Mouse (Mus musculus): Measurements from ENCODE around the gene Gm49333. TPM values are rescaled to one million over a fixed set of nuclear protein-coding genes. Genes with fewer than 3 reads are reported as not detected.

The Gm49333 gene
- total RNA-seq, 1 experiment from 2014 or later, result not detected

DNA sequence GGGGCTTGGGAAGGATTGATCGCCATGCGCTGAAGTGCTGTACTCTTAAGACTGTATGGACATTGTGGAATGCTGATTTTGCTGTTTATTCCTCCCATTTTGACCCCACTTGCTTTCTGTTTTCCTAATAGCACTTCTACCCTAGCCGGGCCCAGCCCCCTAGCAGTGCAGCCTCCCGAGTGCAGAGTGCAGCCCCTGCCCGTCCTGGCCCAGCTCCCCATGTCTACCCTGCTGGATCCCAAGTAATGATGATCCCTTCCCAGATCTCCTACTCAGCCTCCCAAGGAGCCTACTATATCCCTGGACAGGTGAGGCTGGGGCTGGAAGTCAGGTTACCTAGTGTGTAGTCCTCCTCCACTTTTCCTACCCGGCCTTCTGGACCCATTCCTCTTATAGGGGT lies 63.8 kb downstream of the Gm49333 start:
- ATAC-seq (ENCODE audit: extremely low read depth, insufficient number of reproducible peaks, low FRiP score, poor library complexity, severe bottlenecking), result no peak

DNA sequence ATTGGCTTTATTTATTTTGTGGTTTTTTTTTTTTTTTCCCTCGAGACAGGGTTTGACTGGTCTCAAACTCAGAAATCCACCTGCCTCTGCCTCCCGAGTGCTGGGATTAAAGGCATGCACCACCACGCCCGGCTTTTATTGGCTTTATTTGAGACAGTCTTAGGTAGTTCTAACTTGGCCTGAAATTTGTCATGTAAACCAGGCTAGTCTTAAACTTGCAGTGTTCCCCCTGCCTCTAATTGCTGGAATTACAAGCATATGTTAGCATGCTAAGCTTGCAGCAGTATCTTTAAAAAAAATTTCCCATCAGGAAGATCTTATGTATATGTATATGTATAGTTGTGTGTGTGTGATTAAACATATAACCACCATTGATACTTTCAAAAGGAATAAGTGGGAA lies 65.3 kb downstream of the Gm49333 start:
- no peak for ATAC-seq (ENCODE audit: extremely low read depth, insufficient number of reproducible peaks, low FRiP score, poor library complexity, severe bottlenecking)

DNA sequence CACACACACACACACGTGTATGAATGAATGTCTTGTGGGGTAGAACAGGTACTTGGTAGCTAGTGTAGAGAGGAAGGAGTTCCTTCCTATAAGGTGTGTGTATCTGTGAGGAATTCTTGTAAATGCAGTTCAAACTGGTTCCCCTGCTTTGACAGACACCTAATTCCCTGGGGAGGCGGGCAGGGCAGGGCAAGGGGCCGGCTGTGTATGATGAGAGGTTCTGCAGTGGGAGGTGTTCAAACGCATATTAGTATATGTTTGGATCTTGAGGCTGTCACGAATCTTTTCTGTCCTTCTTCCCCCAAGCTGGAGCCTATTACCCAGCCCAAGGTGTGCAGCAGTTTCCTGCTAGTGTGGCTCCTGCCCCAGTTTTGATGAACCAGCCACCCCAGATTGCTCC lies 66.0 kb downstream of the Gm49333 start:
- no peak for ATAC-seq (ENCODE audit: extremely low read depth, insufficient number of reproducible peaks, low FRiP score, poor library complexity, severe bottlenecking)

GRCm38 (mm10) chr16:20677974-20678675 lies 66.7 kb downstream of the Gm49333 start:
- ATAC-seq (ENCODE audit: extremely low read depth, insufficient number of reproducible peaks, low FRiP score, poor library complexity, severe bottlenecking), result no peak

DNA sequence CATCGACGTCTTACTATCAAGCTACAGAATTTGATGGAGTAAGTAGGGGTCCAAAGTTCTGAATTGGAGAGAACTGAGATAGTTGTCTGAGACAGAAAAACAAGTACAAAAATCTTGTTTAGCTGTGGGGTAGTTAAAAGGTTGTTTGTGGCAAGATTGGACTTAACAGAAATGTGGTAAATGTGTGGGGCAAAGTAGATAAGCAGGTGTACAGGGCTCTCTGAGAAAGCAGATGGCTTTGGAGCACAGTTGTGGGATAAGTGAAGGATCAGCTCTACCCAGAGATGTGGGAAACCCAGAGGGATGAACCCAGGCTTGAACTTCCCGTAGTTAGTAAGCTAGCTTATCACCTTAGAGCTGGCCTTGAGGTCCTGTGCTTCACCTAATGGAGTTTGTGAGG lies 79.4 kb downstream of the Gm49333 start:
- ATAC-seq (ENCODE audit: extremely low read depth, insufficient number of reproducible peaks, low FRiP score, poor library complexity, severe bottlenecking), result no peak

DNA sequence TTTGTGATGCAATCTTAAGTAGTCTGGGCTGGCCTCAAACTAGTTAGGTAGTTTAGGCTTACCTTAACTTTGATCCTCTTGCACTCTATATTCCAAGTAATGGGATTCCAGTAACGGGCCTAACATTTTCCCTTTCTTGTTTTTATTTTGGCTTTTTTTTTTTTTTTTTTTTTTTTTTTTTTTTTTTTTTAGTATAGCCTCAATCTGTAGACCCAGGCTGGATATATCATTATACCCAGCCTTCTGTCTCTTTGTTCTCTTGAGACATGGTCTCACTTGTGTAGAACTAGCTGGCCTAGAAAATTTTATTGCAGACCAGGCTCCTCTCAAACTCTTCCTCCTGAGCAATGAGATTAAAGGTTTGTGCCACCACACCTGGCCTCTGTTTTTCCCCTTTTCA lies 80.2 kb downstream of the Gm49333 start:
- ATAC-seq (ENCODE audit: extremely low read depth, insufficient number of reproducible peaks, low FRiP score, poor library complexity, severe bottlenecking), result no peak

DNA sequence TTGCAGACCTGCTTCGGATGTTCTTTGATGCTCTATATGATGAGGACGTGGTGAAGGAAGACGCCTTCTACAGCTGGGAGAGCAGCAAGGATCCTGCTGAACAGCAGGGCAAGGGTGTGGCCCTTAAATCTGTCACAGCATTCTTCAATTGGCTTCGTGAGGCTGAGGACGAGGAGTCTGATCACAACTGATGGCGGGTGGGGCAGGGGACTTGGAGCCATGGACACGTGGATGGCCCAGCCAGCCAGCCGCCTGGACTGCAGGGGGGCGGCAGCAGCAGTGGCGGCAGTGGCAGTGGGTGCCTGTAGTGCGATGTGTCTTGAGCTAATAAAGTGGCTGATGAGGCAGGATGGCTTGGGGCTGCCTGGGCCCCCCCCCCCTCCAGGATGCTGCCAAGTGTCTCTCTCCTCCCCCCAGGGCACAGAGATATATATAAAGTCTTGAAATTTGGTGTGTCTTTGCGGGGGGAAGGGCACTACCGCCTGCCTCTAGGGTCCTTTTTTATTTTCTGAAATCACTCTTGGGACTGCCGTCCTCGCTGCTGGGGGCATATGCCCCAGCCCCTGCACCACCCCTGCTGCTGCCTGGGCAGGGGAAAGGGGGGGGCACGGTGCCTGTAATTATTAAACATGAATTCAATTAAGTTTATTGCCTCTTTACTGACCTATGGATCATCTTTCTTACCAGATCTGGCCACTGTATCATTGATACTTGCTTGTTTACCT lies 81.0 kb downstream of the Gm49333 start:
- ATAC-seq (ENCODE audit: extremely low read depth, insufficient number of reproducible peaks, low FRiP score, poor library complexity, severe bottlenecking), result no peak

DNA sequence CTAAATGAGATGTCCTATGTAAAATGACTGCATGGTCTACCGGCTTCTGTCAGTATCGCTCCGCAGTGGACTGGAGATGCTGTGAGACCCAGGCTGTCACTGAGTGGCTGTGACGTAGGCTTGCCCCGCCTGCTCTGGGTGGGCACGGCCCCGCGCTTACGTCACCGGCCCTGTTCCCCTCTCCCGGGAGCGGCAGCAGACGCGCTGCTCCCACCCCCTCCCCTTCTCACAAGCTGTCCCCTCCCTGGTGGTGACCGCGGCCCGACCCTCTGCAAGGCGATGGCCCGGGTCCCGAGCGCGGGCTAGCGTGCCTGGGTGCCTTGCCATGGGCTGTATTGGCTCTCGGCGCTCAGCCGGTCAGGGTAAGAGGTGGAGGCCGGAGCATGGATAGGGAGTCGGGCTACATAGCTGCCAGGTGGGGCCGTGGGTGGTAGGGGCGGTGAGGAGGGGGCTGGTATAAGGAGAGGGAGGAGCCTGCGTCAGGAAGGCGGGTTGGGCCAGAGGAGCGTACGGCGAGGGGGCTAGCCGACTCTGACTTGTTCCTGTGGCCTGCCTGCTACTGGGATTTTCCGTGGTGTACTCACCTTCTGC lies 81.8 kb downstream of the Gm49333 start, which contains the start of gene Fam131a:
Gene Fam131a (plus strand): TSS at position 131 of the 591 bp plus-strand sequence.
- ATAC-seq (ENCODE audit: extremely low read depth, insufficient number of reproducible peaks, low FRiP score, poor library complexity, severe bottlenecking), result peak; percentile 44; the same call in 1 of the 2 replicates

GRCm38 (mm10) chr16:20694781-20695180 lies 83.4 kb downstream of the Gm49333 start:
- ATAC-seq (ENCODE audit: extremely low read depth, insufficient number of reproducible peaks, low FRiP score, poor library complexity, severe bottlenecking), result no peak

Other genes with a start within 250 kb of the Gm49333 start
- 23.8 and 24.0 TPM in 2 replicates for gene Abcc5, start 185.2 kb upstream of the Gm49333 start, total RNA-seq (2017)
- gene Eif2b5, start 112.8 kb upstream of the Gm49333 start, total RNA-seq (2017), result 47.6 and 49.8 TPM in 2 replicates
- 7.1 and 8.8 TPM in 2 replicates for gene Dvl3, start 94.6 kb upstream of the Gm49333 start, total RNA-seq (2017)
- gene Ap2m1, start 76.1 kb upstream of the Gm49333 start, total RNA-seq (2017), result 176 and 177 TPM in 2 replicates
- gene Abcf3, start 63.0 kb upstream of the Gm49333 start, total RNA-seq (2017), result 121 and 129 TPM in 2 replicates
- gene Vwa5b2, start 22.1 kb upstream of the Gm49333 start, total RNA-seq (2017), result not detected in 2 replicates
- gene Eef1akmt4, start within 50 bp of the Gm49333 start, total RNA-seq (2017), result 0.35 and 1.2 TPM in 2 replicates
- gene Alg3, start 125 bp downstream of the Gm49333 start, total RNA-seq (2017), result 4.2 and 6.5 TPM in 2 replicates
- gene Camk2n2, start 9.7 kb downstream of the Gm49333 start, total RNA-seq (2017), result not detected in 2 replicates
- not detected in 2 replicates for gene Ece2, start 18.2 kb downstream of the Gm49333 start, total RNA-seq (2017)
- 81.6 and 82.6 TPM in 2 replicates for gene Psmd2, start 40.0 kb downstream of the Gm49333 start, total RNA-seq (2017)
- 148 and 172 TPM in 2 replicates for gene Eif4g1, start 56.7 kb downstream of the Gm49333 start, total RNA-seq (2017)
- 0.61 TPM in 1 of 2 replicates, not detected in the other for gene Fam131a, start 81.6 kb downstream of the Gm49333 start, total RNA-seq (2017)
- gene Polr2h, start 106.1 kb downstream of the Gm49333 start, total RNA-seq (2017), result 14.7 and 21.9 TPM in 2 replicates
- gene Clcn2, start 106.1 kb downstream of the Gm49333 start, total RNA-seq (2017), result 2.7 and 4.2 TPM in 2 replicates
- gene Chrd, start 121.5 kb downstream of the Gm49333 start, total RNA-seq (2017), result not detected in 2 replicates
- not detected in 2 replicates for gene Thpo, start 122.9 kb downstream of the Gm49333 start, total RNA-seq (2017)